Mouse (Mus musculus) liver, adult 2 months (tissue): ENCODE measurements around the gene Eps8l2. TPM values are rescaled to one million over a fixed set of nuclear protein-coding genes. Genes with fewer than 3 reads are reported as not detected.

Experiments
- DNase-seq: peaks from one replicate; pipeline ENCODE4 v3.0.0-alpha.2; 2011; ENCODE audit warnings: low read depth, low spot score; ENCODE audit errors: extremely low read depth
- H3K27ac ChIP-seq: fragments of 200-500 bp; replicated peaks from 2 replicates; pipeline ENCODE4 v1.5.1; 2012; ENCODE audit warnings: low read depth, mild to moderate bottlenecking, control low read depth, inconsistent platforms, low read length; ENCODE audit not compliant: insufficient read depth
- H3K27me3 ChIP-seq: fragments of 200-500 bp; 2 replicates; pipeline ENCODE4 v1.6.1; 2012; ENCODE audit warnings: mild to moderate bottlenecking, moderate library complexity, low read length, inconsistent platforms; ENCODE audit not compliant: control insufficient read depth, insufficient read depth
- H3K36me3 ChIP-seq: fragments of 200-500 bp; 2 replicates; pipeline ENCODE4 v1.6.1; 2012; ENCODE audit warnings: low read length, inconsistent platforms; ENCODE audit not compliant: control insufficient read depth, insufficient read depth
- H3K4me1 ChIP-seq: fragments of 200-500 bp; 2 replicates; pipeline ENCODE4 v1.6.1; 2011; ENCODE audit warnings: low read length; ENCODE audit not compliant: control insufficient read depth, insufficient read depth
- H3K4me3 ChIP-seq: fragments of 200-500 bp; 2 replicates; pipeline ENCODE4 v1.5.1; 2011; ENCODE audit warnings: low read depth, mild to moderate bottlenecking, control low read depth, low read length, moderate library complexity; ENCODE audit not compliant: insufficient read depth
- H3K79me2 ChIP-seq: fragments of 200-500 bp; 2 replicates; pipeline ENCODE4 v1.6.1; 2012; ENCODE audit warnings: inconsistent platforms, mild to moderate bottlenecking, low read length, moderate library complexity; ENCODE audit not compliant: control insufficient read depth, insufficient read depth
- H3K9ac ChIP-seq: fragments of 200-500 bp; 2 replicates; pipeline ENCODE4 v1.6.1; 2012; ENCODE audit warnings: low read depth, mild to moderate bottlenecking, control low read depth, inconsistent platforms, low read length
- CTCF ChIP-seq: fragments of 200-500 bp; IDR thresholded peaks from 2 replicates; pipeline ENCODE4 v1.5.1; 2011; ENCODE audit warnings: low read depth, low read length, control low read depth
- POLR2A ChIP-seq: fragments of 200-500 bp; IDR thresholded peaks from 2 replicates; pipeline ENCODE4 v1.6.1; 2011; ENCODE audit warnings: low read length, control low read depth; ENCODE audit not compliant: insufficient read depth; ENCODE audit errors: extremely low read depth
- WGBS: fragments of 180-500 bp; shearing (Covaris S2); methylation state at CpG from one replicate; pipeline ENCODE4 v1.1.7; 2018; 5-methylcytosine and 5-hydroxymethylcytosine counted together
- polyA plus RNA-seq: library from polyadenylated mRNA; depleted of rRNA; stranded (reverse); fragments of >200 nt; gene quantifications from 2 replicates; pipeline ENCODE4 v1.2.3, GENCODE M21; 2012
- total RNA-seq: library from RNA; depleted of rRNA; stranded (reverse); fragments of >200 nt; gene quantifications from 2 replicates; pipeline ENCODE4 v1.2.3, GENCODE M21; 2014

Eps8l2 gene
- total and polyA plus RNA-seq, 2 experiments, result 17.4 to 117 TPM

GRCm38 (mm10) chr7:141390326-141391259 lies 51.9 kb downstream of the Eps8l2 start:
- TF ChIP-seq CTCF, result no peak
- TF ChIP-seq POLR2A, result no peak
- H3K36me3 ChIP-seq, result no peaks in the 10 kb centered on the region
- peaks cover 12% of the 10 kb centered on the region for H3K4me1 ChIP-seq
- WGBS, result 49% methylated on average over 9 of the region's 9 CpGs
- no peak overlapping the region for H3K9ac ChIP-seq
- H3K79me2 ChIP-seq, result peaks cover 9% of the 10 kb centered on the region; the same call in 1 of the 2 replicates
- H3K27ac ChIP-seq, result no peak overlapping the region
- H3K4me3 ChIP-seq, result no peak overlapping the region
- DNase-seq, result no peak
- H3K27me3 ChIP-seq, result no peaks in the 10 kb centered on the region

DNA sequence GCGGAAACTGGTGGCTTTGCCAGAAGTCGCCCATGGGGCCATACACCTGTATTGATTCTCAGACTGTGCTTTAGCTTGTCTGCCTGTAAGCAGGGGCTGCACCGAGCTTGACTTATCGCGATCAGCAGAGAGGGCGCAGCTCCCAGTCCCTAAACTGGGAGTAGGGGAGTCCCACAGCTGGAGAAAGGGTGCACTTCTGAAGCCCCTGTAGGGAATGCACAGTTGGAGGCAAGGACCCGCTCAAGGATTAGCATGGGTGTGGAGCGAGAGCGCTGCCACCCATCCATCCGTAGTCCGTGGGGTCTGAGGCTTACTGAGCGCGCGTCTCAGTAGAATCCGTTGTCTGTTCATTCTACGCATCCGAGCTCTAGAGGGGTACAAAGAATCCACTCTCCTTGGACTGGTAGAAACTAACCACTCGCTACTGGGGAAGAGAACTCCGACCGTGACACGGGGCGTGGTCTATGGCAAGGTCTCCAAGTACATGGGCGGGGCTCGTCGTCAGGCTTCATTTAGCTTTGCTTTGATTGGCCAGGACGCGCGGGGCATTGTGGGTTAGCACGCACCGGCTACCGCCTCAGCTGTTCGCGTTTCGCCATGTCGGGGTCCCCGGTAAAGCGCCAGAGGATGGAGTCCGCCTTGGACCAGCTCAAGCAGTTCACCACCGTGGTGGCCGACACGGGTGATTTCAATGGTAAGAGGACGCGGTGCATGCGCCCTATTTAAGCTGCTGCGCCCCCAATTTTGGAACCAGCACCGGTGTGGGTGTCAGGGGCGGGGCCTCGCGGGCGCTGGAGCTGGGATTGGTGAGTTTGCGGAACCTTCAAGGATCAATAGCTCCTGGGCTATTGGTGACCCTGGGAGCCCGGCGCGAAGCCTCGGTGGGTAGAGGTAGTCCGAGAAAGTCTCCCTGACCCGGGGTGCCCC lies 53.2 kb downstream of the Eps8l2 start, which contains the start of gene Taldo1:
Taldo1 (plus strand) TSS at position 575 of the 927 bp plus-strand sequence.
- H3K27me3 ChIP-seq, result no peaks in the 10 kb centered on the region
- peaks cover 9% of the 10 kb centered on the region; the same call in 1 of the 2 replicates for H3K79me2 ChIP-seq
- peaks cover 12% of the 10 kb centered on the region for H3K4me1 ChIP-seq
- H3K36me3 ChIP-seq, result peaks cover 6% of the 10 kb centered on the region; the same call in 1 of the 2 replicates
- H3K27ac ChIP-seq, result peak within 1 kb of the TSS; percentile 73
- TF ChIP-seq CTCF, result no peak
- 0 out of 2 replicates have a peak, but pooled peaks have one; percentile 41 for TF ChIP-seq POLR2A
- under 1% methylated on average over 57 of the region's 57 CpGs for WGBS
- peak within 1 kb of the TSS; percentile 77 for H3K9ac ChIP-seq
- peak; percentile 88 for DNase-seq
- H3K4me3 ChIP-seq, result peak within 1 kb of the TSS; percentile 80

GRCm38 (mm10) chr7:141392552-141393222 lies 54.0 kb downstream of the Eps8l2 start:
- H3K9ac ChIP-seq, result peak overlapping the region; percentile 77
- 34% methylated on average over 9 of the region's 9 CpGs for WGBS
- peaks cover 9% of the 10 kb centered on the region; the same call in 1 of the 2 replicates for H3K79me2 ChIP-seq
- peaks cover 12% of the 10 kb centered on the region for H3K4me1 ChIP-seq
- peaks cover 8% of the 10 kb centered on the region; the same call in 1 of the 2 replicates for H3K36me3 ChIP-seq
- TF ChIP-seq POLR2A (no peak), CTCF (no peak)
- H3K27me3 ChIP-seq, result no peaks in the 10 kb centered on the region
- peak overlapping the region; percentile 80 for H3K4me3 ChIP-seq
- peak overlapping the region; percentile 73 for H3K27ac ChIP-seq
- DNase-seq, result no peak

- H3K27me3 ChIP-seq, result no peaks in the 10 kb centered on the region
- H3K4me1 ChIP-seq, result peaks cover 12% of the 10 kb centered on the region
- peaks cover 20% of the 10 kb centered on the region; the same call in 1 of the 2 replicates for H3K36me3 ChIP-seq
- no peak overlapping the region for H3K9ac ChIP-seq
- no peak for TF ChIP-seq CTCF
- DNase-seq, result peak; percentile 63
- H3K79me2 ChIP-seq, result peaks cover 9% of the 10 kb centered on the region; the same call in 1 of the 2 replicates
- no peak overlapping the region for H3K4me3 ChIP-seq
- 32% methylated on average over 7 of the region's 7 CpGs for WGBS
- no peak overlapping the region for H3K27ac ChIP-seq
Measured at GRCm38 (mm10) chr7:141394158-141394557, 55.5 kb downstream of the Eps8l2 start.

DNA sequence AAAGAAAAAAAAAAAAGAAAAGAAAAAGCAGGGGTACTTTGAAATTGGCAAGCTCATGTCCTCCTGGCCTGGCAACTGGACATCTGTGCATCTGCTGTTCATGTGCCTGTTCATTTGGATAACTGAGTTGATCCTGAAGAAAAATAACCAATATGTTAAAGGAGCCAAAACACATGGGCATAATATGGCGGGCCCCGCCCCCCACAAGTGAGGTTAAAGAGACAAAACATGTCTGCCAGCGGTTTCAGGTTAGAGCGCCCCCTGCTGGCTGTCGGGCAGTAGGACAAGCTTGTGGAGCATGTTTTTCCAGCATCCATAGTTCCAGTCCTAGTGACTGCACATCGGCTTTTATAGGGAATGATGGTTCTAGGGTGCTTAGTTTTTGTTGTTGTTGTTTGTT lies 56.1 kb downstream of the Eps8l2 start:
- Histone ChIP-seq H3K79me2 (peaks cover 9% of the 10 kb centered on the region; the same call in 1 of the 2 replicates), H3K9ac (no peak overlapping the region), H3K4me3 (no peak overlapping the region), H3K27ac (no peak overlapping the region), H3K36me3 (peaks cover 23% of the 10 kb centered on the region; the same call in 1 of the 2 replicates), H3K4me1 (peaks cover 12% of the 10 kb centered on the region), H3K27me3 (no peaks in the 10 kb centered on the region)
- peak; percentile 29 for DNase-seq
- TF ChIP-seq POLR2A (no peak), CTCF (peak; percentile 86)
- WGBS, result 32% methylated on average over 6 of the region's 6 CpGs
